Mouse (Mus musculus) cerebellum, postnatal 25 days (tissue): ENCODE measurements around the gene Adcy6.

Source experiments
- DNase-seq, 2 experiments: peaks; one replicate each; pipeline ENCODE4 v3.0.0; 2021; ENCODE audit warnings: mixed read lengths in 2 of 2

The Adcy6 gene

GRCm38 (mm10) chr15:98555881-98556280, 54.0 kb downstream of the Adcy6 start:
- DNase-seq = no peak

- no peak for DNase-seq
Observed at GRCm38 (mm10) chr15:98552758-98553157, 57.1 kb downstream of the Adcy6 start.

GRCm38 (mm10) chr15:98546843-98547242, 63.0 kb downstream of the Adcy6 start:
- DNase-seq = no peak

GRCm38 (mm10) chr15:98545151-98545550, 64.7 kb downstream of the Adcy6 start:
- DNase-seq = no peak

GRCm38 (mm10) chr15:98543341-98543740, 66.5 kb downstream of the Adcy6 start:
- DNase-seq = no peak

- no peak for DNase-seq
Observed at GRCm38 (mm10) chr15:98541064-98541463, 68.8 kb downstream of the Adcy6 start.
